Mouse (Mus musculus) lung, postnatal 36 days (tissue): Measurements from ENCODE around the gene Ece1.

Experiments
- DNase-seq: peaks from one replicate; pipeline ENCODE4 v3.0.0; 2022; ENCODE audit warnings: mixed read lengths

Gene Ece1

DNA sequence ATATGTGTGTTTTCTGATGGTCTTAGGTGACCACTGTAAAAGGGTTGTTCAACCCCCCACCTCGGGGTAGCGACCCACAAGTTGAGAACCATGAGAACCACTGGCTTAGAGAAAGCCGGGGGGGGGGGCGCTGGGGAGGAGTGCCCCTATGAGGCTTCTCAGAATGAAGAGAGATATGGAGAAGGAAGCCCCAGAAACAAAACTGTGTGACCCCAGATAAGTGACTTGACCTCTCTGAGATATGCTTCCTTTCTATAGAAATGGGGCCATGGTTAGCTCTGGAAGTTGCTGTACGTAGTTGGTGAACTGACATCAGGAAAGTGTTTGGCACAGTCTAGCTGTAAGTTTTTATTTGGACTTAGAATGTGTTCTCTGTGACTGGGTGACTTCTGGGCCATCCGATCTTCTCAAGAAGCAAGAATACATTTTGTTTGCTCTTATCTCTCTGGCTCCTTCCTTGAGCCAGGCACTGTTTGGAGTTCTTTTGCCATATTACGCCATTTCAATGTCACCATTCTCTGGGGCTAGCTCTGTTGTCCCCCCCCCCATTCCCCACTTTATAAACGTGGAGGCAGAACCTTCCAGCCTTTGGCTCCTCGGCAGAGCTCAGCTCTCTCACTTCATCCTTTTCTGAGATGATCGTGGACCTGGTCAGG lies 25.4 kb downstream of the Ece1 start:
- DNase-seq = peak; percentile 54

DNA sequence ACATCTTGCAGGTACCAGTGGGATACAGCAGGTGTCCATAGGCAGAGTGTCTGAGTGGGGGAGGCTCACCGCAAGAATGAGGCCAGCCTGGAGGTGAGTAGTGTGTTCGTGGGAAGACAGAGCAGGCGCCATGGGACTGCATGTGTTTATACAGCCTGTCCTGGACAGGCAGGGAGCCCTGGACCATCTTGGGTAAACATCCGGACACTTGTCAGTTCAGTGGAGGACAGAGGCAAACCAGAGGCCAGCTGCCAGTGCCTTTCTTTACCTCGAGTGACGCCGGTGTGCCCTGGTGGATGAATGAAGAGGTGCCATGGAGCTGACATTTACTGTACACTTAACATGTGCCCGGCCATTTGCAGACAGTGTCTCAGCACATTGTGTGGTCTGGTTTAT lies 26.0 kb downstream of the Ece1 start:
- DNase-seq = peak; percentile 89

DNA sequence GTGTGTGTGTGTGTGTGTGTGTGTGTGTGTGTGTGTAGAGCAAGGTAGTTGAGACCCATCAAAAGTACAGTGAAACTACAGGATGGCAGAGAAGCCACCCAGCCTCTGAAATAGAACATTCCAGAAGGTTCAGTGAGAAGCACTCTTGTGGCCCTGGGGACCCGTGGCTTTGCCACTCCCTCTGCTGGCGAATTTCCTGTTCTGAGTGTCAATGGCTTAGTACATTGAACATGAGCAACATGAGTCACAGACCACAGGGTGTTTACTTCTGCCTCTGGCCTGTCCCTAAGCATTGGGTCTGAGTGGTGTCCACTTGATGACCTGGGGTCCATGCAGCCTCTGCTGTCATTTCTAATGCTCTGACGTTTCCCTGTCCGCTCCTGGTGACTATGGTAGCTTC lies 28.6 kb downstream of the Ece1 start:
- DNase-seq = peak; percentile 93

DNA sequence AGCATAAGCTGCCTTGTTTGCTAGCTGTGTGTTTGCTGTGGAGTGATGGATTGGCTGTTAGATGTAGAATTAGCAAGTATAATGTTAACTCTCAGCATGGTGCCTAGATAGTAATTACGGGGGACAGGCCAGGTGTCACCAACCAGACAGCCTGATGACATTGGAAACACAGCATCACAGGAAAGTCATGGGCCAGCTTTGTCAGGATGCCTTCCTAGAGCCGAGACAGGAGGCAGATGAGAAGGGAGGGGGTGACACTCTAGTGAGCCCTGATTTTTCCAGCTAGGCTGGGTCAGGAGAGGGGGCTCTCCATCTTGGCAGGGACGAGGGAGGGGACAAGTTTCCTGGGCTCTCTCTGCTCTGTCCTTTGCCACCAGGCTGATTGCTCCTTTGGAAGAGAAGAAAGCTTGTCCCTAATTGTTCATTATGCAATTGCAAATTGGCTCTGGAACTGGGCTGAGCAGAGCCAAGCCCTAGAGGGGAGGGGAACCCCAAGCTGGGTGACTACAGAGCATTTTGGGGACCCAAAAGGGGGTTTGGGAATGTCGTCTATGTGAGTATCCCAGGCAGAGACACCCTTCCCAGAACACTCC lies 29.6 kb downstream of the Ece1 start:
- no peak for DNase-seq

DNA sequence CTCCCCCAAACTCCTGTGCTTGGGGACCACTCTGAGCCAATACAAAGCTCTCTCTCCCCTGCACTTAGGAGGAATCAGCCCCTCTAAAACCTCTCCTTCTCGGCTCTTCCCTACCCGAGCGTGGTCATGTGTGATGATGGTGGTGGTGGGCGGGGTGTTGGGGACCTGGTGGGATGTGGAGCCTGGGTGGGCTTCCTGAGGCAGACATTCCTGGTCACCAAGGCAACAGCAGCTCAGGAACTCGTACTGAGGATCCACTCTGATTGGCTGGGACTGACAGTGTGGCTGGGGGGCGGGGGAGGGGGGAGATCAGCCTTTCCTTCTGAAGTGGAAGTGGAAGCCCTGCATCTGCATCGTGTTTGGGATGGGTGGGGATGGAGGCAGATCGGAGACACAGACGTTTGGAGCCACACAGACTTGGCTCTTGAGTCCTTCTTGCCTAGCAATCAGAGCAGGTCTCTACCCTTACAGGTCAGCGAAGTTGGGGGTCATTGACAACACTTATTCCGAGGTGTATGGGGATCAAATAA lies 30.7 kb downstream of the Ece1 start:
- DNase-seq = no peak

DNA sequence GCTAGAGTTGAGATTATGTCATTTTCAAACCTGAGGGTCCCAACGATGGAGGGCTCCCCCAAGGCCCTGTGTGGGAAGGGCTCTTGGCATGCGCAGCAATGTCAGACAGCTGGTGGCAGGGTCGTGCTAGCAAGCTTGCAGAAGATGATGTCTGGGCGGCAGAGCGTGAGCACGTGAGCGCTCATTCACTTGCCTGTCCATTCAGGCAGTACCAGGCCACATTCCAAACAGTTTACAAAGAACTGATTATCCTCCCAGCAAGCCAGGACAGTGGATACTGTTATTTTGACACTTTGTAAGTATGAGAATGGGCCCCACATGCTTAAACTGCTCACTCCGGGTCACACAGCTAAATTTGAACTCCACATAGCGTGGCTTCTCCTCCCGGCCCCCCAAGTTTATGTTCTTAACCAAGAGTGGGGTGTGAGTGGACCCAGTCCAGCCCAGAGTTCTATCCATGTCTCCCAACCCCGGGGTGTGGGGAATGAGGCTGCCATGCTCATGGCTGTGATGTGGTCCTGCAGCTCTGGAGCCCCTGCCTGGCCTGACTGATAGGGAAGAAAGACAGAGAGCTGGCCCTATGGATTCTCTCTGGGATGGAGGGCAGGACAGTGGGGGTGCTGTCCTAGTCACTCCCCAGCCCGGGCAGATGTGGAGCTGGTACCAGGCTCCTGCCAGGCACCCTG lies 34.7 kb downstream of the Ece1 start:
- DNase-seq = no peak

DNA sequence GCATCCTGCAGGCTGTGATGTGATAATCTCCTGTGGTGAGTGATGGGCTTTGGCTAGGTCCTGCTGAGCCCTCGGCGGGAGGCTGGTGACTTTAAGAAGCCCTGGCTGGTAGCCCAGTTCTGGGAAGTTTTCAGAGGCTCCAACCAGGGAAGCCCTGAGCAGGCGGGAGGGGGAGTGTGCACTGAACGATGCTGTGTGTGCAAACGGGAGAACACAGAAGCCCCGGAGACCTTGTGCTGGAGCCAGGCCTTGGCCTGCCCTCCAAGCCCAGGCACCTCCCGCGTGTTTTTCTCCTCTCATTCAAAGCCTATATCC lies 35.2 kb downstream of the Ece1 start:
- peak; percentile 80 for DNase-seq

DNA sequence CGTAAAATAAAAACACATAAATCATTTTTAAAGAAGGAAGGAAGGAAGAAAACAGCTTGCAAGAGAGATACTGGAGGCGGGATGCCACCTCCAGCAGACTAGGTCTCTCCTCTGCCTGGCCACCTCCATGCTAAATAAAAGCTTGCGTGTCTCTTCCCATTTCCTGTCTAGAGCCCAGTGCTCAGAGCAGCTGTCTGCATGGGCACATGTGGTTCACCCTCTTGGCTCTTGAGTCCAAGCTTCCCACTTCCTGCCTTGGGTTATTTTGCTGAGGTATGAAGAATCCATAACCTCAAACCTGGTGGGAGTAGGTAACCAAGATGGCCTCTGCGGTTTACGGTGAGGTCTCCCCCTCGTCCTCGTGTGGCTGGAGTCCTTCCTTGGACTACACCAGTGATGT lies 36.5 kb downstream of the Ece1 start:
- DNase-seq = no peak

DNA sequence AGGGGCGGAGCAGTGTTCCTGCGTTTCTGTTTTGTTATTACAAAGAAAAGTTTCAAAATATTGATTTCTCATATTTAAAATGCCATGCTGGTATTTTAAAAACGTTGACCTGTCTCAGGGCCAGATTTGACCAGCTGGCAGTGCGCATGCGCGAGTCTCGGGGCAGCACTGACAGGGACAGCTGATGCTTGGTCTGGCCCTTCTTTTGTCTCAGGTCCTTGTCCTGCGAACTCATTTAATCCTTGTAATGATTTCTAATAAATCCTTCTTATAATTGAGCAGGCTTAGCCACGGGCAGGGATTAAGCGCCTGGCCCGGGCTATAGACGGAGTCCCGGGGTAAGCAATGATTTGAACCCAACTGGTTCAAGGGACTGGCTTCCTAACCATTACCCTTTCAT lies 40.2 kb downstream of the Ece1 start:
- DNase-seq = no peak

DNA sequence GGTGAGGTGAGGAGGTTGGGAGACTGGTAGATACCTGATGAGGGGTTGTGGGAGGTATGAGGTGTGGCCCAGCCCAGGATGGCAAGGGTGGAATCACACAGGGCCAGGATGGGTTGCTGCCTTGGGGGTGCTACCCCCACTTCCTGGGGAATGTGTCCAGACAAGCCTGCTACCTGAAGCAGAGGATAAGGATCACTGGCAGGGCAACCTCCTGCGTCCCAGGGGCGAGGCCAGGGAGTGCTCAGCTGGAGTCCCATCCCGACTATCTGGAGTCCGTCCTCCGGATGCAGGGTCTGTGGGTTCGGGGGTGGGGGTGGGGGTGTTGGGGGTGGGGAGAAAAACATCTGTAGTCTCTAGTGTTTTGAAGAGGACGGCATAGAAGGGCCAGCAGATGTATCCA lies 40.8 kb downstream of the Ece1 start:
- no peak for DNase-seq

DNA sequence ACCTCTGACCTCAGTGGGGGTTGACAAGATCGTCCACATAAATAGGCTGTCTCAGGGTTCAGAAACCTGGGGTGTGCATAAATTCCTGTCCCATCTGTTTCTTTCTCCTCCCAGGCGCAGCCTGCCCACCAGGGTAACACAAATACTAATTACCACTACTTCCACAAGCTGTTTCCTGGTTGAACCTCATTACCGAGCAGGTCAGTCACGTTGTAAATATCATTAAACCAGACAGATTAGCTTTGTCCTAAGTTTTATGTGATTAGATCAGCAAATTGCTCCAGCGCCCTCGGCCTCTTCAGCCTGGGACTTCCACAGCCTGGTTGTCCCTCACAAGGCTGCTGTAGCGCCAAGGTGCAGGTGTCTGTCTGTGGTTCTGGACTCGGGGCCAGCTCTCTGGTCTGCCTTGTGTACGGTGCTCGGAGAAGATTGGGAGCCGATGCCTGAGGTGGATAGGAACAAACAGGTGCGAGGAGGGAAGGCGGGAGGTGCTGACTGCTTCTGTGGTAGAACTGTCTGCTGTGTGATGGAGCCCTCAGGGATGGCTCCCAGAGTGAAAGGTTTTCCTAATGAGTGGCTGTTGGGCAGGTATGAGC lies 43.0 kb downstream of the Ece1 start:
- DNase-seq = no peak

DNA sequence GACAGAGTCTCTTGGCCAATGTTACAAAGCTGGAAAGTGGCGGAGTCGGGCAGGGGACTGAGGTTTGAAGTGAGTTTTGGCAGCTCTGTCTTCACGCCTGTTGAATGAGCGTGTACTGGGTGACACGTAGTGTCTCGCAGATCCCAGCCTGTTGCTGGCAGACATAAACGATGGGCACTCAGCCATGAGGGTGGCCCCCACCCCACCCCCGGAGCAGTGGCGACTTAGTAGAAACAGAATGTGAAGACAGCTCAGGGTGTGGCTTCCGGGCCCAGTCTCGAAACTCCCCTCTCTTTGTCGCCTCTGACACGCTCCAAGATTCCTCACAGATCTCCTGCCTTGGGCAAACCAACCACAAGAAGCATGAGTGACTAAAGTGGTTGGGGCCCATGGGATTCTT lies 45.9 kb downstream of the Ece1 start:
- peak; percentile 88 for DNase-seq

DNA sequence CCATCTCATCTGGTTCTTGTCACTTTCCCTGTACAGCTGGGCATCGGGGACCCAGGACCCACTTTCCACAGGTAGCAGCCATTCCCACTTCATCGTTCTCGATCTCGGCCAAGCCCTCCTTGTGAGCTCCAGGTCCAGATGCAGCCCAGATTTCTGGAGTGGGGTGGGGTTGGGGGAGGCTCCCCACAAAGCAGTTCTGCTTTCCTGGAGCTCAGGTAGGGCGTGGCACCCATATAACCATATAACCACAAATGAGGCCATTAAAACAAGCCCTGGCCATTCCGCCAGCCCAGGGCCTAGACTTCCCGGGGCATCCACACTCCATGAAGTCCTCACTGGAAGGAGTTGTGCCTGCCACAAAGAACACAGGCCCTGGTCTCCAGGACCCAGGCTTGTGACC lies 46.5 kb downstream of the Ece1 start:
- DNase-seq = no peak

DNA sequence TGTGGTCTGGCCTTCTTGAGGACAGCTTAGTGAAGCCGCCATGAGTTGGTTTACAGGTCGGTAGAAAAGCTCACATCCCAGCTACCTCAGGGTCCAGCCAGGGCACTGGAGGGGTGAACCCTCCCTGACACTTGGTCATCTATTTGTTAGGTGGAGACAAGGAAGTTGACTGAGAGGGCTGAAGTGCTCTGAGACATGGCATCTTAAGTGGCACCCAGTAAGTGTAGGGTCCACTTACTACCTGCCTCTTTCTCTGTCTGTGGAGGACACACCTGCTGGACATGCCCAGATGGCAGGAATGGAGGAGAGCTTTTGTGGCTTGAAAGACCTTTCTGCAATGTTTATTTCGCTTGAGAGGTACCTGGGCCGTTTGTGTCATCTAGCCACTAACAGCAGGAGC lies 46.9 kb downstream of the Ece1 start:
- no peak for DNase-seq

DNA sequence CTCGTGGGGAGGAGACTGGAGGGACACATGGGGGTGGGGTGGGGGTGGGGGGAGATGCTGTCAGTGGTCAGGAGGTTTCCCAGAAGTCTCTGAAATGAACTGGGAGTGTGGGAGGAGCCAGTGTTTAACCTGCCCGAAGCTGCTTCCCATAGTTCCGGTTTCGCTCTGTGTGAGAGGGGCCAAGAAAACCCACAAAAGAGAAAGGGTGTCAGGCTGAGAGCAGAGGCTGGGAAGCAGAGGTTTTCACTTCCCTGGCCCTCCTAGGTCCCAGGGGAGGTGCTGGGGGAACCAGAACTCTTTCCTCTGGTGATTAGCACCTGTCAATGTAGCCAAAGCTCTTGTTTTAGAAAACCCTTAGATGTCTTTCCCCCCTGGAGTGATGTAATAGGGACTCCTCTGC lies 47.4 kb downstream of the Ece1 start:
- DNase-seq = no peak

DNA sequence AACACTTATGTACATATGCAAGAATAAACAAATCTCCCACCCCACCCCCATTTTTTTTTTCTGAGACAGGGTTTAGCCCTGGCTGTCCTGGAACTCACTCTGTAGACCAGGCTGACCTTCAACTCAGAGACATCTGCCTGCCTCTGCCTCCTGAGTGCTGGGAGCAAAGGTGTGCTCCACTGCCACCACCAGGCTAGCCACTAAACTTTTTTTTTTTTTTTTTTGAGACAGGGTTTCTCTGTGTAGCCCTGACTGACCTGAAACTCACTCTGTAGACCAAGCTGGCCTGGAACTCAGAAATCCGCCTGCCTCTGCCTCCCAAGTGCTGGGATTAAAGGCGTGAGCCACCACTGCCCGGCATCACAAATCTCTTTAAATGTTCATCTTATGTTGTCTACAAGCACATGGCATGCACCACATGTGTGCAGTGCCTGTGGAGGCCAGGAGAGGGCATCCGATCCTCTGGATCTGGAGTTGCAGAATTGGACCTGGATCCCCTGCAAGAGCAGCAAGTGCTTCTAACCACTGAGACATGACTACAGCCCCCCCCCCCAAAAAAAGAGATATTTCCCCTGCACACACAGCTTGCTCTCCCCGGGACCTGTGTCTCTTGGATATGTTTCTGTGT lies 48.5 kb downstream of the Ece1 start:
- peak; percentile 83 for DNase-seq

DNA sequence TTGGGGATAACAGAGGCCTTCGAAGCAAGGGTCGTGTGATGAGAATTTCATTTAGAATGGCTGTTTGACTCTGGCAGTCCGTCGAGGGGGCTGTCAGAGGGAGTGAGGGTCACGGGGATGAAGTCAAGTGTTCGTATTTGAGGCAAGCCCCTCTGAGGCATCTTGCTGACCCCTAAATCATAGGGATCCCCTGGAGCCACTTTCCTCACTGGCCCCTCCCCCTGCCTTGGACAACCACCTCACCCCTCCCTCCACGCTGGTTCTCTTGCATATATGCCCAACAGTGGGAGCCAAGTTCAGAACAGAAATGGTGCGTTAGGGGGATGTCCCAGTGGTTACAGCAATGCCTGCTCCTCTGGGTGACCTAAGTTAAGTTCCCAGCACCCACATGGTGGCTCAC lies 49.6 kb downstream of the Ece1 start:
- DNase-seq = no peak

DNA sequence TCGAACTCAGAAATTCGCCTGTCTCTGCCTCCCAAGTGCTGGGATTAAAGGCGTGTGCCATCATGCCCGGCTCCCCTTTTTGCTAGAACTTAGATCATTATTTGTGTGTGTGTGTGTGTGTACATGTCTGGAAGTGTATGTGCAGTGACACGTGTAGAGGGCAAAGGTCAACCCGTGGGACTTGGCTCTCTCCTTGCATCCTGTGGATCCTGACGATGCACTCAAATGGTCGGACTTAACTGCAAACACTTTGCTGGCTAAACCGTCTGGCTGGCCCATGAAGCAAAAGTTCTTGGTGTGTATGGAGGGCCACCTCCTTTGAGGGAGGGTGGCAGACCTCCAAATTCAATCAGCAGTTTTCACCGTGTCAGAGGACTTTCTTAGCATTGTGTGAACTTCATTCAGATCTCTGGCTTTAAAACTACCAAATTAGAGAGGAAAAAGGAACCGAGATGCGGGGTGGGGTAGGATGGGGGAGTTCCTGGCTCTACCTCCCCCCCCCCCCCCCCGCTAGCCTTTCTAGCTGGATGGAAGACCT lies 50.8 kb downstream of the Ece1 start:
- no peak for DNase-seq

DNA sequence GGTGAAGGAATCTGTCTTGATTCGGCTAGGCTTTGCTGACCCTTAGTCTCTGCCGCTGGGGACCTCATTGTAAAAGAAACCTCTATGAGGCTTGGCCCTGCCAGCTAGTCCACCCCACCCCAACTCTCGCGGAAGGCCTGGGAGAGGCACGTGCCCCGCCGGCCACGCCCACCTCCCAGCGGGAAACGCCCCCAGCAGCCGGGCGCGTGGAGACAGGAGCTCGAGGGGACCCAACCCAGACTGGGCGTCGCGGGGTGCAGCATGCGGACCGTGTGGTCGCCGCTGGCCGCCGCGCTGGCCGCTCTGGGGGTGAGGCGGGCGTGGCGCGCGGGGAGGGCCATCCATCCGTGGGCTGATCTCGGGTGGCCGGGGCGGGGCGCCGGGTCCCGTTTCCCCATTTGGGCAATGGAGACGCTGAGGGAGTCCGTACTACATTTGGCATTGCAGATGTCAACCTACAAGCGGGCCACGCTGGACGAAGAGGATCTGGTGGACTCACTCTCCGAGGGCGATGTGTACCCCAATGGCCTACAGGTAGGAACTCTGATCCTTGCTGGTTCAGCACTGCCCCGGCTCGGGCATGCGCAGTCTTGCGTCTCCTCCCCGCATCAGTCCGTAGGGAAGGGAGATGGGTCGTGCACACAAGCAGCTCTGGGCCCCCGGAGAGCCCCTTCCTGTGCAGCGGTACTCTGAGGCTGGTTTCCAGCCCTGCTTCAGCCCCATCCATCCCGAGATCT lies 51.5 kb downstream of the Ece1 start:
- peak; percentile 90 for DNase-seq

DNA sequence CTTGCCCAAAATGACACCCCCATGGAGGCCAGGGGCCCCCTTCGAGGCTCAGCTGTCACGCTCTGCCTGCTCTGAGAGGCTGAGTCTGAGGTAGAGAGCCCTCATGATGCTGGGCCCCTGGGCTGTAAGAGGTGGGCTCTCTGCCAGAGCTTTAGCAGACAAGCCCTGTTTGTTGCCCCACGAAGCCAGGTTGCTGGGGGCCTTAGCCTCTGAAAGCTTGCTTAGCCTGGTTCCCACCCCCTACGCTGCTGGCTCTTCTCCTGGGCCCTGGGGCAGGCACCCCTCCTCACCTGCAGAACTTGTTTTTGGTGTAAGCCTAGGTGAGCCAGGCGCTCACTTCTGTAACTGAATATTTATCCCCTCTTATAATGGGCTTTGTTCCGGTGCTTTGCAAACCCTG lies 55.6 kb downstream of the Ece1 start:
- no peak for DNase-seq

DNA sequence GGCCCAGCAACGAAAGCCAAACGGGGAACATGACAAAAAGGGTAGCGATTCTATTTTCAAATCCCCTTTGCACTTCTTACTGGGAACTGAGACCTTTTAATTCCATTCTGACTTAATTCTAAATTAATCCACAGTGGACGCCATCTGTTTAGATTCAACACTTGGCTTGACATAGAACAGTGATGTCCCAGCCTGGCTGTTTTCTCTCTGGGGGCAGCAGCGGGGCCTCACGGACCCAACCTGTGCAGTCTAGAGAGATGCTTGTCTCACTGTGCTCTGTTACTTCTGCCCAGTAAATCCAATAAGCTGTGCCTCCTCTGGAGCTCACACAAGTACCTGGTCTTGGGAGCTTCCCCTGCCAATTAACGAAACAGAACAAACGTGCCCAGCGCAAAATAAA lies 56.5 kb downstream of the Ece1 start:
- no peak for DNase-seq

DNA sequence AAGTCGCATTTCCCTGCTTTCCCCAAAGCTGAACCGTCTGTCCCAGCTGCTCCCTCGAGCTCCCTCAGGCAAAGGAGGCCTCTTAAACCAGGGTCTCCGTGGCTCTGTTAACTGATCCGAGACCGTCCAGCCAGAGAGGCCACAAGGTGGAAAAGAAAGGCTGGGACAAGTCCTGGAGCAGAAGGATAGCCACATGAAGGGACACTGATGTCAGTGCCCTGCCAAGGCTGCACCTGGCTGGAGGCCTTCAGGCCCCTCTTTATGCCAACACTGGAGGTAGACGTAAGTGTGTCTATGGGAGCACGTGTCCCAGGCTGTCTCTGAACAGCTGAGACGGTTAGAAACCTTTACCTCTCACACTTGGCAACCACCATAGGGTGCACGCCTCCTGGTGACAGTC lies 57.1 kb downstream of the Ece1 start:
- DNase-seq = no peak

DNA sequence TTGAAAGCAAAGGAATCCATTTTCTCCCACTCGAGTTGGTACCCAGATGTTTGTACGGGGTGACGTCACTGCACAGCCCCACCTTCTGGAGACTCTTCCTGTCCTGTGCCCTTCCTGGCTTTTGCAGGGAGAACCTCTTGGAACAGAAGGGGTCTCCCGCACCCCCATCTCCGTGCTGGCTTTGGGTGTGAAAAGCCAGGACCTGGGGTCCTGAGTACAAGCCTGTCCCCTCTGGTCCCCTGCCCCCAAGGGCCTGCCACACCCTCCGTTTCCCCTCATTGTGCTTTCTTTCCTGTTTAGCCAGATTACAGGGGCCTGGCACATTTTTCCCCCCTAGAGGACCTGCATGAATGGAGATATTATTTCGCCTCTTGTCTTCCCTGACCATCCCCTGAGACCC lies 58.0 kb downstream of the Ece1 start:
- peak; percentile 66 for DNase-seq
